In genomic region chr6:41543411-41544050, GRCm38 (mm10) we compare ENCODE assay signal across 8 mouse cellular contexts. TPM values are rescaled to one million over a fixed set of nuclear protein-coding genes. Genes with fewer than 3 reads are reported as not detected.
A peak's percentile ranks its signal among the peaks of the same experiment; 100 is the strongest.
DNase-seq lines count a peak whose midpoint lies in the region; ATAC-seq lines count a peak whose summit lies in the region.

No protein-coding gene starts in this region.

- 5% methylated on average over 28 of the region's 28 CpGs for WGBS in limb, embryonic 10.5 days
- 12% methylated on average over 28 of the region's 28 CpGs for WGBS in neural tube, embryonic 15.5 days

- peak overlapping the region; percentile 38 for H3K4me3 ChIP-seq in limb, embryonic 10.5 days
- H3K4me3 ChIP-seq in neural tube, embryonic 15.5 days (replicated peaks): peak overlapping the region; percentile 34

- no peak overlapping the region for H3K27ac ChIP-seq in limb, embryonic 10.5 days
- no peak overlapping the region for H3K27ac ChIP-seq in neural tube, embryonic 15.5 days (replicated peaks)

- H3K9ac ChIP-seq in neural tube, embryonic 15.5 days (replicated peaks): peak overlapping the region; percentile 14

- peaks cover 7% of the 10 kb centered on the region; the same call in 1 of the 2 replicates for H3K4me1 ChIP-seq in limb, embryonic 10.5 days
- H3K4me1 ChIP-seq in neural tube, embryonic 15.5 days: peaks cover 22% of the 10 kb centered on the region

- H3K27me3 ChIP-seq in limb, embryonic 10.5 days (ENCODE audit: low read depth, poor library complexity, severe bottlenecking): peaks cover 31% of the 10 kb centered on the region
- 0 out of 2 replicates have a peak, but pooled peaks cover 2% of the 10 kb centered on the region for H3K27me3 ChIP-seq in neural tube, embryonic 15.5 days (replicated peaks)

- no peaks in the 10 kb centered on the region for H3K9me3 ChIP-seq in limb, embryonic 10.5 days (replicated peaks)
- H3K9me3 ChIP-seq in neural tube, embryonic 15.5 days (replicated peaks): no peaks in the 10 kb centered on the region

- peak overlapping the region; percentile 66 for H3K4me2 ChIP-seq in neural tube, embryonic 15.5 days

- H3K36me3 ChIP-seq in limb, embryonic 10.5 days: no peaks in the 10 kb centered on the region
- H3K36me3 ChIP-seq in neural tube, embryonic 15.5 days: no peaks in the 10 kb centered on the region

- peak; percentile 50; the same call in 1 of the 2 replicates for ATAC-seq in neural tube, embryonic 15.5 days (ENCODE audit: low FRiP score)

- peak; percentile 42 to 45 for DNase-seq in cerebellum, postnatal 10 days
- DNase-seq in cerebellum, adult 11 months: no peak
- peak; percentile 16 for DNase-seq in right cerebral cortex, postnatal 14 days
- no peak for DNase-seq in right cerebral cortex, adult 18-20 months
- peak; percentile 37 for DNase-seq in limb, embryonic 10.5 days (ENCODE audit: low spot score)
- DNase-seq in B cell, adult 2 months: no peak
- DNase-seq in kidney, postnatal 10 days: no peak

RNA-seq across cellular contexts. Expression of gene Prss2, which starts 21.9 kb away (rescaled TPM):
- polyA plus RNA-seq in limb, embryonic 10.5 days (2016; fragmentation: Nextera tagmentation; extraction: Ambion mirVana): not detected in 2 replicates
- polyA plus RNA-seq in neural tube, embryonic 15.5 days (2015; fragmentation: Nextera tagmentation; extraction: Ambion mirVana): 1.3 TPM in 1 of 2 replicates, not detected in the other

Comparison
In these comparisons a context has a peak if more than half of its experiments do, and no peak if none do; other contexts are left out.
1. DNase-seq: peak in cerebellum, postnatal 10 days (2 of 2), right cerebral cortex, postnatal 14 days (single experiment) and limb, embryonic 10.5 days (single experiment); none in cerebellum, adult 11 months (single experiment), right cerebral cortex, adult 18-20 months (single experiment), B cell, adult 2 months (0 of 2) and kidney, postnatal 10 days (single experiment).